Mouse (Mus musculus) layer of hippocampus, adult 9-10 months (tissue): Measurements from ENCODE around the gene Eid3.

Experiments
- DNase-seq: peaks from one replicate; pipeline ENCODE4 v3.0.0; 2022; ENCODE audit warnings: low spot score

Gene Eid3

GRCm38 (mm10) chr10:82866356-82866755, at the start of gene Eid3:
Gene Eid3 (plus strand): TSS chr10:82866626.
- no peak for DNase-seq

DNA sequence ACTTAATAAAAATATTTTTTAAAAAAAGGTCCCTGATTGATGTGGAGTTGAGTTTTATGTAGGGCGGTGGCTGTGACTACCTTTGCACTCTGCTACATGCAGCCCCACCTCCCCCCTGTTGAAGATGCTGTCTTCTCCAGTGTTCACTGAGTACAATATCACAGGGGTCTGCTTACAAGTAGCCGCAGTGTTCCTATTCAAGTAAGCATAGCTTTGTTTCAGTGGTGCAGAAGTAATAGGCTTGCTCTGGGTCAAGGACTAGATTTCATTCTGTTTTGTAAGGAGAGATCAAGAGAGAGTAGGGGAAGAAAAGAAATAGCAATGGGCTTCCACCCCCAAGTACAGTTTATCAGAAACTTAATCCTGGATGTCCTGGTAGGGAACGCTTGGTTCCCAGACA, 48.9 kb upstream of the Eid3 start:
- DNase-seq, result no peak

- no peak for DNase-seq
These were observed 48.5 kb upstream of the Eid3 start for GRCm38 (mm10) chr10:82817936-82818335.

- no peak for DNase-seq
These were observed 47.8 kb upstream of the Eid3 start for GRCm38 (mm10) chr10:82818661-82819060.

- no peak for DNase-seq
These were observed 43.2 kb upstream of the Eid3 start for GRCm38 (mm10) chr10:82823108-82823778.

- no peak for DNase-seq
These were observed 42.6 kb upstream of the Eid3 start for GRCm38 (mm10) chr10:82823779-82824177.

DNA sequence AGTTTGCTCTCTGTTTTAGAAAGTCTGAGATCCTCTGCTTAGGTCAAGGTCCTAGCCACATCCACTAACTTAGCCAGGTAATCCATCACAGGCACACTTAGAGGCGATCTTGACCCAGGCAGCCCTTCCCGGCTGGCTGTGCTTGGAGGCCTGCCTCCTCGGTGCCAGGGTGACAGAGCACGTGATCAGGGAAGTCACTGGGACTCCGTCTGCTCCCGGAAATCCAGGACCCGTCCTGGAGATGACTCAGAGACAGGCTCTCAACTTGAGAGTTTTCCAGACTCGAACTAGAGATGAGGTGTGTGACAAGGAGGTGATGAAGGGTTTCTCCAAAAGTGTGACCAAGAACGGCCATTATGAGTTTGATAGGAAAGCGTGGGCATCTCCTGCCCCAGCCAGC, 41.9 kb upstream of the Eid3 start:
- no peak for DNase-seq

GRCm38 (mm10) chr10:82826516-82826915, 39.9 kb upstream of the Eid3 start:
- DNase-seq, result no peak

- DNase-seq, result no peak
These were observed 32.5 kb upstream of the Eid3 start, which contains the start of gene Txnrd1 for GRCm38 (mm10) chr10:82833926-82834325. Gene Txnrd1 (plus strand): TSS chr10:82833951.

DNA sequence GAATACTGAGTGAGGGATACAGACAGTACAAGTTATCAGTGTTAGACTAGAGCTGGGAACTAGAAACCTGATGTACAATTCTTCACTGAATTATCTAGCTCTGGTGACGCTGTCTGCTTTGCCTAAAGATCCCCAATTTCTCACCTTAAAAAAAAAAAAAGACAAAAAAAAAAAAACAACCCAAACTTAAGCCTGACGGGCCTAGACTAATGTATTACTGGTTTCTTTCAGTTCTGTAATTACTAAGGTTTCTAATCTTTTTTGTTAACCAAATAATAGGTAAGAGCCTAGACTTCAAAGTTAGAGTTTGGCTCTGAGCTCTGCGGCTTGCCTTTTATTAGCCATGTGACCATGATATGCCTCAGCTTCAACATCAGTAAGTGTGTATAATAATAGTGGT, 30.5 kb upstream of the Eid3 start:
- DNase-seq, result no peak

GRCm38 (mm10) chr10:82838390-82838789, 28.0 kb upstream of the Eid3 start:
- no peak for DNase-seq

- no peak for DNase-seq
These were observed 22.3 kb upstream of the Eid3 start for GRCm38 (mm10) chr10:82844090-82844489.

DNA sequence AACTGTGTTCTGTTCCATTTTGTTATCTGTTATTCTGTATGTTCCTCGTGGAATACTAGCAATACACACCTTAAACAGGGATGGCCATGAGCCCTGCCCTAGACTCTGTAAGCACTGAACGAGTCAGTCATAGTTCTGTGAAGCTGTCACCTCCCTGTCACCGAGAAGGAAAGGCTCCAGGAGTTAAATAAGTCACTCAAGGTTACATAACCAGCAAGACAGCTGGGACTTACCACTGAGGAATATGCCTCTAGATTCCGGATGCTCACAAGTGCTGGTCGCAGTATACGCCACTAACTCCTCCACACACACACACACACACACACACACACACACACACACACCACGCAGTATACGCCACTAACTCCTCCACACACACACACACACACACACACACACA, 21.7 kb upstream of the Eid3 start:
- DNase-seq, result no peak

GRCm38 (mm10) chr10:82847821-82848459, 18.5 kb upstream of the Eid3 start:
- no peak for DNase-seq

GRCm38 (mm10) chr10:82849686-82850353, 16.6 kb upstream of the Eid3 start:
- DNase-seq, result no peak

DNA sequence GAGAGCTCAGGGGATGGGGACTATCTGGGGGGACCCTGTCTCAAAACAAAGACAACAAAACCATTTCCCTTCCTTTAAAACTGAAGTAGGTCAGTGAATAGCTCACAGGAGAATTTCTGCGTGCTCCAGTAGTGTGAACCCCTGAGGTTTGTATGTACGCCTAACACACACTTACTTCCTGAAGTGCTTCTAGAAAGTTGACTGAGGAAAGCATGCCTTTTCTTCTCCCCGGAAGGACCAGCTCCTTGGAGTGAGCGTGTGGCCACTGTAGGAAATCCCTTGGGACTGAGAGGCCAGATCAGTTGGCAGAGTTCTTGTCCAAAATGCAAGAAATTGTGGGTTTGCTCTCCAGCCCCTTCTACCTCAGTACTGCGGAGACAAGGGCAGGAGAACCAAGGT, 16.1 kb upstream of the Eid3 start:
- DNase-seq, result no peak

- DNase-seq, result no peak
These were observed 14.7 kb upstream of the Eid3 start for GRCm38 (mm10) chr10:82851751-82852150.

- DNase-seq, result no peak
These were observed 8.3 kb upstream of the Eid3 start for GRCm38 (mm10) chr10:82858032-82858680.

GRCm38 (mm10) chr10:82858691-82859532, 7.5 kb upstream of the Eid3 start:
- DNase-seq, result peak; percentile 80

- DNase-seq, result no peak
These were observed 6.9 kb upstream of the Eid3 start for GRCm38 (mm10) chr10:82859533-82859915.

DNA sequence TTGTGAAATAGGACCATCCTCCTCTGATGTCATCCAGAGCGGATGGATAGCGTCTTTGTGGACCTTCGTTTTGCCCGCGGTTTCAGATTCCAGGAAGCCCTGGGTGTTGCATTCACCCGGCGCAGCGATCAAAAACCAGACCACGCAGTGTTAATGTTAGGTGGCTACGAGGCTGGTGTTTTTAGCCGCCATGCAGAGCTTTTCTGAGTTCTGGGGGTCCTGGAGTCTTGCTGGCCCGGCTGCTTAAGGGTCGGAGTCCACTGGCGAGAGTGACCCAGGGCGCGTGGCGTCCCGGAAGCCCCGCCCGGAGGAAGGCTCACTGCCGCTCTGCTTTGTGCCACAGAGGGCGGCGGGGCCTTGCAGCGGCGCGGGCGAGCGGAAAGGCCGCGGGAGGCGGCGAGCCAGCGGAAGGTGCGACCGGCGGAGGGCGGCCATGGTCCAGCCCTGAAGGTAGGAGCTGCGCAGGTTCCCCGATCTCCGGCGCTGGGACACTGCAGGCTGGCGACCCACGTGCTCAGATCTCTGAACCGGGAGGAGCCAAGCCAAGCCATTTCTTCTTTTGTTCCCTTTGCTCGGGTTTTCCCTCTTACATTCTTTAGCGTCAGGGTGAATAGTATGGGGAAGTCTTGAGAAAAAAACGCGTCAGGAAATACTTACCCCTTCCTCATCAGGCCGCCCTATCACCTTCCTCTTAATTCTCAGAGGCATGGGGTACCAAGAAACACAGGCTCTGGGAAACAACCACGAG, 6.1 kb upstream of the Eid3 start:
- DNase-seq, result no peak
